Mouse (Mus musculus) stomach, embryonic 16.5 days (tissue): ENCODE measurements at regions not wholly inside any gene's neighbourhood (a gene's known extent, or its start where the extent isn't known, plus 50 kb on each side); places are given as distances from the start of the nearest gene placed in this dataset.

ENCODE experiments used
- ATAC-seq: fragments of 200-750 bp; cut with Nextera tagmentation; 2 replicates; pipeline ENCODE4 v1.8.0; 2017; ENCODE audit warnings: moderate number of reproducible peaks, moderate TSS enrichment; ENCODE audit not compliant: insufficient read depth, low FRiP score
- H3K27ac ChIP-seq: fragments of 300-500 bp; sonication (generic); 2 replicates; pipeline ENCODE4 v1.5.1; 2014; ENCODE audit warnings: low read length
- H3K27me3 ChIP-seq: fragments of 300-500 bp; sonication (generic); 2 replicates; pipeline ENCODE4 v1.6.1; 2014; ENCODE audit warnings: low read length, control low read depth, mixed read lengths; ENCODE audit not compliant: control insufficient read depth, insufficient read depth
- H3K36me3 ChIP-seq: fragments of 300-500 bp; sonication (generic); 2 replicates; pipeline ENCODE4 v1.6.1; 2014; ENCODE audit warnings: low read length; ENCODE audit not compliant: control insufficient read depth, insufficient read depth
- H3K4me1 ChIP-seq: fragments of 300-500 bp; sonication (generic); 2 replicates; pipeline ENCODE4 v1.6.1; 2014; ENCODE audit warnings: low read length, control low read depth, mixed read lengths; ENCODE audit not compliant: control insufficient read depth, insufficient read depth
- H3K4me2 ChIP-seq: fragments of 300-500 bp; sonication (generic); 2 replicates; pipeline ENCODE4 v1.6.1; 2014; ENCODE audit warnings: low read depth, low read length, mixed read lengths
- H3K4me3 ChIP-seq: fragments of 300-500 bp; sonication (generic); replicated peaks from 2 replicates; pipeline ENCODE4 v1.5.1; 2014; ENCODE audit warnings: mild to moderate bottlenecking, low read length
- H3K9ac ChIP-seq: fragments of 300-500 bp; sonication (generic); 2 replicates; pipeline ENCODE4 v1.6.1; 2014; ENCODE audit warnings: low read length
- H3K9me3 ChIP-seq: fragments of 300-500 bp; sonication (generic); replicated peaks from 2 replicates; pipeline ENCODE4 v1.6.1; 2016; ENCODE audit warnings: low read length, control low read depth; ENCODE audit not compliant: control insufficient read depth
- WGBS: fragments of 180-500 bp; shearing (Covaris S2); extraction: QIAGEN DNeasy Blood & Tissue Kit; methylation state at CpG from one replicate; pipeline ENCODE4 v1.1.7; 2014; 5-methylcytosine and 5-hydroxymethylcytosine counted together

GRCm38 (mm10) chr1:185049980-185050379 lies 50.6 kb upstream of the Mark1 start:
- no peak overlapping the region for H3K27ac ChIP-seq
- H3K4me1 ChIP-seq: no peaks in the 10 kb centered on the region
- H3K36me3 ChIP-seq: no peaks in the 10 kb centered on the region
- no peaks in the 10 kb centered on the region; the same call in 1 of the 2 replicates for H3K9me3 ChIP-seq
- ATAC-seq: no peak
- H3K4me2 ChIP-seq: no peak overlapping the region
- H3K27me3 ChIP-seq: no peaks in the 10 kb centered on the region
- H3K9ac ChIP-seq: no peak overlapping the region
- 75% methylated on average over 2 of the region's 2 CpGs for WGBS
- H3K4me3 ChIP-seq: no peak overlapping the region
